Mouse (Mus musculus): ENCODE results near the gene Lipo4. TPM values are rescaled to one million over a fixed set of nuclear protein-coding genes. Genes with fewer than 3 reads are reported as not detected.

The Lipo4 gene
- not detected for polyA plus RNA-seq (2017; shearing (Covaris generic))

DNA sequence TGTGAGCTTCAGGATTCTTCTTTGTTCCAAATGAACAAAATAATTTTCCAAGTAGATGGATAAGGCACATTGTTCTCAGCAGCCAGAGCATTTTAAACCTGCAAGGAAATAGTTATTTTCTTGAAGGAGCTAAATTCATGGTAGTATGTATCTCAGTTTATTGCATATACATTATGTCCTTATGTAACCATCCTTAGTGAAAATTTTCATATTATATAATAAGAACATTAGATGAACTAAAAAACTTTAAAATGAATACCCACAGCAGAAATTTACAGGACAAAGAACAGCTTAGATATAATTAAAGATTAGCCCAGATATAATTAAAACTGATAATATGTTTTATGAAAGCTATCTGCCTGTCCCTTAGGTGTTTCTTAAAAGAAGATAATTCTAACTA, at the start of gene Lipo4:
Gene Lipo4, minus strand, starts transcription at position 101 of the 400 bp plus-strand sequence.

Other genes starting within 250 kb of the Lipo4 start
- 1.9 TPM for gene Rnls, start 125.5 kb downstream of the Lipo4 start, polyA plus RNA-seq (2017; shearing (Covaris generic))
- gene Gm8978, start 107.5 kb upstream of the Lipo4 start, polyA plus RNA-seq (2017; shearing (Covaris generic)) = not detected
- not detected for gene Lipo2, start 233.6 kb upstream of the Lipo4 start, polyA plus RNA-seq (2017; shearing (Covaris generic))
- gene Lipo3, start 244.2 kb upstream of the Lipo4 start, polyA plus RNA-seq (2017; shearing (Covaris generic)) = 6.4 TPM